Mouse (Mus musculus) urinary bladder, adult 2 months (tissue): ENCODE results near the gene Mfsd6. TPM values are rescaled to one million over a fixed set of nuclear protein-coding genes. Genes with fewer than 3 reads are reported as not detected.

Source experiments
- DNase-seq: peaks from one replicate; pipeline ENCODE4 v3.0.0; 2022; ENCODE audit warnings: low spot score
- polyA plus RNA-seq: library from polyadenylated mRNA; depleted of rRNA; stranded (reverse); fragments of >200 nt; gene quantifications from 2 replicates; pipeline ENCODE4 v1.2.3, GENCODE M21; 2012; rRNA removed

Gene Mfsd6
- 15.9 and 23.1 TPM in 2 replicates for polyA plus RNA-seq

DNA sequence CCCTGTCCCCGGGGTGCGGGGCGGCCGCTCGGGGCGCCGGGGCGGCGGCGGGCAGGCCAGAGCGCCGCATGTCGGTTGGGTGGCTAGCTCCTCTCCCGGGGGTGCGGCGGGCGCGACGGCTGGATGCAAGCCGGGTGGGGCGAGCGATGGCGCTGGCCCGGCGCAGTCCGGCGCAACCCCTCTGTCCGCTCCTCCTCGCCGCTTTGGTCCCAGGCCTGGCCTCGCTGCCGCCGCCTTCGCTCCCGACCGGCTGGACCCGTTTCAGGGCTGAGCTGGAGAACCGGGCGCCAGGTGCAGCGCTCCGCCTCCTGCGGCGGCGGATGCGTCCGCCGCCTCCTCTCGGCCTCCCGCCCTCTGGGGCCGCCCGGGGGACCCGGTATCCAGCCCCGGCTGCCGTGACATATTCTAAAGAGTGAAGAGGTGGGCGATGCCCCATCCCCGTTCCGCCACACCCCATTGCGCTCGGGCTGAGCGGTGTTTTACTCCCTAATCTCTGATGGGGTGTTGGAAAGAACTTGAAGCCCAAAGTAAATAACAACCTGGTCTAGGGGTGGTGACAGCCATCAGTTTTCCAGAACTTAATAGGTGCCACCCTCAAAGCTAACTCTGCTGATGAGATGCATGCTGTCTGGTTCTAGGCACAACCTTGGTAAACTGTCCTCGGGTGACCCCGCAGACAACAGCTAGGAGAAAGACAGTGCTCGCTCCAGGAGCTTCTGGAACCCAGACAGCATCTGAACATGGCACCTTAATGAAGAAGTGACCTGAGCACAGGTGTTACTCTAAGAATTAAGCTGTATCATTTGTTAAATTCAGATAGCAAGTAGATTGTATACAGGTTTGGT lies at the start of gene Mfsd6:
TSS of gene Mfsd6 (minus strand) at position 407 of the 845 bp plus-strand sequence.
- peak; percentile 67 for DNase-seq

DNA sequence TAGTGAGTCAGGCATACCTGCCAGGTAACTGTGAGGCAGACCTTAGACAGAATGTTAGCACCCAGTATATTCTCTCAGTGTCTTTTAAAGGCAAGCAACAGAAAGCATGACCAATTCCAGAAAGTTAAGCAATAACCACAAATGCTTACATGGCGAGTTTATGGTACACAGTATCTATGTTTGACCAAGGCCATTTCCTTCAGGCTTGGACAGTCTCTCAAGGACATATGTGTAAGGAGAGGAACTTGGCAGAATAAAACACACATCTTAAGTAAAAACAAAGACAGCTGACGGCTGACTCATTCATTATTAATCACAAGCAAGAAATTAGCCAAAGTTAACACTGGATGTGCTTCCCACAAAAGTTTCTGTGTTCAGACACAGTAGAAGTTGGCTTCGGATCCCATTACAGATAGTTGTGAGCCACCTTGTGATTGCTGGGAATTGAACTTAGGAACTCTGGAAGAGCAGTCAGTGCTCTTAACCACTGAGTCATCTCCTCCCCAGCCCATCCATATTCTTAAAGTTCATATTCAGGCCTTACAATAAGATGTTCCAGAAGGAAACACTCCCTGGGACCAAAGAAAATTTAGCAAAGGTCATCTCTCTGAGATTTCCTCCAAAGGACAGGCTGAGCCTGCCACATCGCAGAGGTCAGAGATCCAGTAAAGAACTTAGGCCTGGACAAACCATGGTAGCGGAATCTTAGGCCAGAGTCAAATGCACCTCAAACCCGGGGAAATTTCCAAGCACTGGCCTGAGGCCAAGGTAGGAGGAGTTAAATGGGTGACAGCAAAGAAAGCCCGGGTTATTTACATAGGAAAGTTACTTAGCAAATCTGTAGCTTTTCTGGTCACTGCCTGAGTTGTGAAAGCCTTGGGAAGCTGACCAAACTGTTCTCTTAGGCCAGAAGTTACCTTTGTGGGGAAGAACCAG lies 38.2 kb upstream of the Mfsd6 start:
- no peak for DNase-seq

DNA sequence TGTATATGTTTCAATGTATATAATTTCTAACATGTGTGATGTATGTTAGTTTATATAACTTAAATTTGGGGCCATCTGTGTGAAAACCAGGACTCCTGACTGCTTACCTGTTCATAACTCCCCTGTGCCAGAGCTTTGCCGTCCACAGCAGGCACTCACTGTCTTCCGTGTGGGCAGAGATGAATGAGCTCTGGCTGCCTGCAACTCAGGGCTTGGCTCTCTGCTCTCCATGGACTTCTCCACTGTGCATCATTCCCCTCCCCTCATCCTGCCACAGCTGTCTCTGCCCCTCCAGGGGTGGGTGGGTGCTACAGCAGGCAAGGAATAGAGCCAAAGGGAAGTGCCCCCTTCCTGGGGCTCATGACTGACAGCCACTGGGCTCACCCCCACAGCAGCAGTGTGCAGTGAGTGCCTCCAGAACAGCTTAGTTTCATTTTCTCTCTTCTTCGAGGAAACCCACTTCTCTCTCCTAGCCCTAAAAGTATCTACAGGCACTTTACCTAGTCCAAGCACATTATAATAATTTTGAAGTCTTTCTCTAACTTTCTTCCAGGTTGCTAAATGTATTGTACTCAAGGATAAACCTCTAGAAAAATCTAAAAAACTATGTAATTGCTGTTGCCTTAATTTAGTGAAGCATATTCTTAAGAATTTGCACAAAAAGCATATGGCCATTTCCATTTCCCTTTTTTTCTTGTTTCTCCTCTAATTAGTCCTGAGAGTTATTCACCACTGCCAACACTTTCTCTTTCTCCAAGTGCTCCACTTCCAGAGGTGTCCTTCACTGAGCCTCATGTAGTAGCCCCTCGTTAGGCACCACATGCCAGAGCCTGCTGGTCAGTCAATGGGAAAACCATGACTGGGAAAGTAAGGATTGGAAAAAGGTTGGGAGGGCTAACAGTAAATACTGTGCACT lies 36.9 kb upstream of the Mfsd6 start:
- DNase-seq: no peak

DNA sequence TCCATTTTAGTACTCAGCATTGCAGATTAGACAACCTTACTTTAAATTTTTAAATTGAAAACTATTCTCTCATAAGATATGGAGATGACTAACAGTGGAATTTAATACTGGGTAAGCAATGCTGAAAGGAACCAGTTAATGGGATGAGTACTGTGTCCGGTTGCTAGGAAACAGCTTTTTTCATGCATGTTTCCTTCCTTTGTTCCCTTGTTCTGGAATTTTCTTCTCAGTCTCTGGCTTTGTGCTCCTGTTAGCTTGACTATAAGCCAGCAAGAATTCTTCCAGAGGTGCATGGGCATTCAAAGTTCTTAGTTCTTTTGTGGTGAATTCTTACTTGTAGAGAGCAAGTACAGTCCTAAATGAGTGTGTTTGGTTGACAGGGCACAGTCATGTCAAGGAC lies 30.9 kb upstream of the Mfsd6 start:
- DNase-seq: no peak

DNA sequence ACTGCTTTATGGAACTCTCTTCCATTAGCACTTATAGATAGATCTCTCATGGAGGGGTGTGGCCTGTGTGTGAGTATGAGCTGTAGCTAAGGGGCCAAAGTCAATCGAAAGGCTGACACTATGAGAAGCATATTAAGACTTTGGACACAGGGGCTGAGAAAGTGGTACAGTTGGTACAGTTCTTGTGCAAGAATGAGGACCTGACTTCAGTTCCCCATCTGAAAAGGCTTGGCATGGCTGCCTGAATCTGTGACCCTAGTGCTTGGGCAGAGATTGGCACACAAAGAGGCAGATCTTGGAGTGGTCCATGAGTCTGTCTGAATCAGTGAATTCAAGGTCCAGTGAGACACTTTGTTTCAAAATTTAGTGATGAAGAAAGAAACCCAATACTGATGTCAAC lies 27.1 kb upstream of the Mfsd6 start:
- no peak for DNase-seq

DNA sequence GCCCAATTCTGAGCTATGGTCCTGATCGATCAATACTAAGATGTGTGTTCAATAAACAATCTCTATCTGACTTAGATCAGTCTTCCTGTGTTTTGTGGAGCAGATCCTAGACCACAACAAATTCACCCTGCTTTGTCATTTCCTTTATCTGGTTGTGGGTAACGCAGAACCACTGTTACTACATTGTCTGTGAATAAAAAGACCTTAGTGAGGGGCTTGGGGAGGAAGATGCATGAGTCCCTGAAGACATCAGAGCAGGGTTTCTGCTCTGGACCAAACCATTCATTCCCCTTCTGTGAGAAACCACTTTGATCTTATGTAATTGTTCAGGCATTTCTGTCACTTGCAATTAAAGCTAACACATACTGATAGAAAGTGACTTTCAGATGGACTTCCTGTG lies 26.6 kb upstream of the Mfsd6 start:
- DNase-seq: no peak

DNA sequence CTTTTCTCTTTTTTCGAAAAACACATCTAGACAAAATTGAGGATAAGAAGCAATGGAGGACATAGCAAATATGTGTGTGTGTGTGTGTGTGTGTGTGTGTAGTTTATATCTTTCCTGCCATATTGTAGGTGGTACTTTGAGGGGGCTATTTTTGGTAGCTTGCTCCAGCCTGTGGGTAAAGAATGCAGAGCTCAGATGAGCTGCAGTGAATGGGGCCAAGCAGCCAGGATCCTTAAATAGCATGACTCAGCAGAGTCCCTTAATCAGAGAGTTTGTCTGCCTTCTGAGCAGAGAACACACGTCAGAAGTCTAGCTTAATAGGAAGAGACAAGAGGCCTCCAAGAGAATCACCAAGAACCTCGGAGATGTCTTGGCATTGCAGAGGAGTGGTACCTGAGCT lies 25.4 kb upstream of the Mfsd6 start:
- DNase-seq: no peak

DNA sequence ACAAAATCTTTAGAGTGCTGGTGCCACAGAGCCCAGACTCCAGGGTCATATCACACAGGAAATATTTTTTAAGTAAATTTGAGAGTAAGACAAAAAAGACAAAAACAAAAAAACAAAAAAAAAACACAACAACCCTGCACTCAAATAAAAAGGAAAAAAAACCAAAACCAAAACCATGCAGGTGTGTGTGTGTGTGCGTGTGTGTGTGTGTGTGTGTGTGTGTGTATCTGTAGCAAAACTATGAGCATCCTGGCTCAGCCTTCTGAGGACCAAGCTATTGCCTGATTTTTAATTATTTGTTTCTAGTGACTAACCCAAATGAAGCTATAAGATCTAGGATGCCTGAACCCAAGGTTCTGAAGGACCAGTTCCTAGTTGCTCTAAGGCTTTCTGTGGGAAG lies 24.4 kb upstream of the Mfsd6 start:
- no peak for DNase-seq

DNA sequence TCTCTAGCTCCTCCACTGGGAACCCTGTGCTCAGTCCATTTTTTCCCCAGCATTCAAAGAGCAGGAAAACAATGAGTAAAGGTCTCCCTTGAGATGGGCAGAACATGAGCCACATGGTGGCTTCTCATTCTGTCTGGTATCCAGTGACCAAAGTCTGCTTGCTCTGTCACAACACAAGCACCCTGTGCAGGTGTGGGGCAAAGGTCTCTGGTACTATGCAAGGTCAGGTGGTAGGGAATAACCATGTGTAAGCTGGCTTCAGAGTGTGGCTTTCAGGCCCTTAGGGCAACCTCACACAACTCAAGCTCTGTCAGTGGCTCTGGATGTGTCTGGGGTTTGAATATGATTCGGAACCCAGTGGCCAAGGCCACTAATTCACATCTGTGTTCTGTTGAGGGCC lies 22.7 kb upstream of the Mfsd6 start:
- no peak for DNase-seq

DNA sequence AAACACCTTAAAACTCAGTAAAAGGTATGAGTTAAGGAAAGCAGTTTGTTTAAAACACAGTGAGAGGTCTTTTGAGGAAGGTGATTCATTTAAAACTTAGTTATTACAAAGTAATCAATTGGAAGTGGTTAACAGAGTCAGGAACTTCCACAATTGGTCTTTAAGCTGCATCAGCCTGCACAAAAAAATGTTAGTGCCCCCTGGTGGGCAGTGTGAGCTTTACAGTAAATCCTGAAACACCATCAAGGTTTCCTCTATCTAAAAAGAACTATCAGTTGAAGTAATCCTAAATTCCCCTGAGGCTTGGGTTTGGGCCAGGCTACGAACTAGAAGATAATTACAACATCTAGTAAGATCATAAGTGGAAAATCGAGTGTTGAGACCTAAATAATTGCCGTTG lies 21.0 kb upstream of the Mfsd6 start:
- DNase-seq: peak; percentile 30

DNA sequence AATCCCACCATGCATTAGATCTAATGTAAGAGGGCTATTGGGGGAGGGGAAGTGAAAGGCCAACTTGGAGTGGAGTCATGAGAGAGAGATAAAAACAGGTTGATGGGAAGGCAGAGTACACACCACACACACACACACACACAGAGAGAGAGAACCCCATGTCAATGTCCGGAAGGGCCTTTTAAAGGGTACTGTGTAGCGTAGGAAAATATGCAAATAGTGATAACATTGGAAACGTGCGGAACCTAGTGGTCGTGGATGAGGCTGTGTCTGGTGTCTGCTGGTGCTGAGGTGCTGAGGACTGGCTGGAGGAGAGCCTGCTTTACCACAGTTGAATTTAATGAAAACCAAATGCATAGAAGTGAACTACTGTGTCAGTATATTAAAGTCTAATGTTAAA lies 15.3 kb upstream of the Mfsd6 start:
- DNase-seq: no peak

DNA sequence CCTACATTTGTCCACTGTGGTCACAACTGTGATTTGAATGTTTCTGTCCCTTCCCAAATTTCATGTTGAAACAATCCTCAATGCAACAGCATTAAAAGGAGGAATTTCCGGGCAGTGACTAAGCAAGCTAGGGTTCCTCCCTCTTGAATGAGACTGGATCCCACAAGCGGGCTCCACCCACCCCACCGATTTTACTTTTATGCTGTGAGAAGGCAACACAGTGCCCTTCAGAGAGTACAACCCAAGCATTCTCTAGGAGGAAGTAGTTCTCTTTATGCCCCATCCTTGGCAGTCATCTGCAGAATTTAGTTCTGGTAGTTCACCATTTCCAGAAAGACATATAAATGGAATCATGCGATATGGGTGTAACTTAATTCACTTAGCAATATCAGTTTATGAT lies 6.9 kb upstream of the Mfsd6 start:
- DNase-seq: no peak

DNA sequence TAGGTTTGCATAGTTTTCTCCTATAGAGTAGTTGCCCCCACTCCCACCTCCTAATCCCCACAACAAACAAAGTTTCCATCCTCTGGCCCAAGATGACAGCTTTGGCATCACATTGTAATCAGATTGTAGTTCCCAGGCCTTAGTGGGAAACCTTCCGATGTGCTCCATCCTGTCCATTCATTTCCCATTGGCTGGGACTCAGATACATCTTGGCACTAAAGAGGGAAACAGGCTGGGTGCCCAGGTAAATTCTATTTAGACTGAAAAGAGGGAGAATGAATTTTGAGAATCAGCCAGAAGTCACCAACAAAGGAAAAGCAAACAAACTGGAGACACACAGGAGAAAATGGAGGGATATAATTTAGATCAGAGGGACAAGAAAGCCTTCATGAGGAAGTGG lies 3.0 kb upstream of the Mfsd6 start:
- DNase-seq: no peak

DNA sequence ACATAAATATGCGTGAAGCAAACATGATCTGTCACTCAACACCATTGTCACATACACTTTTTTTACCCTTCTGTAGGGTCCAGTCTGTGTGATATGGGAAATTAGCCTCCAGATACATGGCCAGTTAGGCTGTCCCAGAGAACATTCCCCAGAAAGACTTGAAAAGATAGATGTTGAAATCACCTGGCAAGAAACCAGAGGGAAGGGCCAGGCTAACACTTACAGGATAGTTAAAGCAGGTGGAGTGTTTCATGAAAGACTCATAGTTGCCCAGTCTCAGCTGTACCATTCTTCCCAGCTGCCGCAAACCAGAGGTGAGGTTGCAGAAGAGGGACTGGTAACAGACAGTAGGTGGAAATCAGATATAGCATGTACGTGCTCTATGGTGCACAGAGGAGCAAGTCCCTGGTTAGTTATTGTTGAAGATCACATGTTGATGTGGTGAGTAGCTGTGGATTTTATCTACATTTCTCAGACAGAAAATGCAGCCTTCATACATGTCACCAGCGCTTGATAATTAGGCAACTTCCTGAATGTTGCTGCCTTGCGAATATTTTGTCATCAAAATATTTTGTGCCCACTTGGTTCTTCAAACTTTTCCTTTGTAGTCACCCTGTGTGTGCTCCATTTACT lies 1.7 kb upstream of the Mfsd6 start:
- DNase-seq: no peak

DNA sequence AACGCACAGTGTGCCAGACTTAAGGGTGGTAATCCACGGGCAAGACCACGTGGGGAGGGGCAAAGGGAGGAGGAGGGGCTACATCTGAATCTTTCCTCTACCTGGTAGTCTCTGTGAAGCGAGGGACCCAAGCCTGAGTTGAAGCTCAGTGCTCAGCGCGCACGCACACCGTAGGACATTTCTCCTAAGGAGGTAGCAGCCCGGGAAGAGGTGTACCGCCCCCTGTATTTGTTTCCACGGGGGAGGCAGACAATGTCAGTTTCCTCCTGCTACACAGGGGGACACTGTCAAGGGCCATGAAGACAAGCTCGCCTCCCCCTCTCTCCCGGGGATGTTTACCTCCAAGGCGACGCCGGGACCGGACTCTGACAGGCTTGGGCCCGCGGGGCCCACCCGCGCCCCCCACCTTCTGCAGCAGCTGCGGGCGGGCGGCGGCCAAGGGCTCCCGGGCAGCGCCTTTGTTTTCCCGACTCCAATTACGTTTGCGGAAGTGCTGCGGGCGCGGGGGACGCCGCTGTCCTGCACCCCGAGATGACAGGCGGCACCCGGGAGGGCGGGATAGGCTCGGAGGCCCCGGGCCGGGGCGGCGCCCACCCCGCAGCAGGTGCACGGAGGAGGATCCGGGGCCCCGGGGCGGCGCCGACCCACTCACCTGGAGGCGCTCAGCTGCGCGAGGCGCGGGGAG lies 749 bp downstream of the Mfsd6 start:
- DNase-seq: peak; percentile 66

DNA sequence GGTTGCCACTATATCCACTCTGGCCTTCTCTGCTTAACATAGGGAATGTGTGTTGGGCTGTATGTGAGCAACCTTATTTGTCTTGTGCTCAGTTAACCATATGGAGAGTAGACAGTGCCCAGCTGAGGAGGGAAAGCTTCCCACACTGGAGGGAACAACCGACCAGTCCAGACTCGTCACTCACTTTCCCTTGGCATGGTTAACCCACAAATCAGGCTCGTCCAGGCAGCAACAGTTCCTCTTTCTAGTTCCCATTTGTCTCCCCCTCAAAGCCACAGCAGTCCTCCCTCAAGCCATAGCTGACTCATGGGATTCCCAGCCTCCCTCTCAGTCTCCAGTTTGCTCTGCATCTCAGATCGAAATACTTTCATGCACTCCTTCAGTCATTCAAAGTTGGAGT lies 4.7 kb downstream of the Mfsd6 start:
- no peak for DNase-seq

DNA sequence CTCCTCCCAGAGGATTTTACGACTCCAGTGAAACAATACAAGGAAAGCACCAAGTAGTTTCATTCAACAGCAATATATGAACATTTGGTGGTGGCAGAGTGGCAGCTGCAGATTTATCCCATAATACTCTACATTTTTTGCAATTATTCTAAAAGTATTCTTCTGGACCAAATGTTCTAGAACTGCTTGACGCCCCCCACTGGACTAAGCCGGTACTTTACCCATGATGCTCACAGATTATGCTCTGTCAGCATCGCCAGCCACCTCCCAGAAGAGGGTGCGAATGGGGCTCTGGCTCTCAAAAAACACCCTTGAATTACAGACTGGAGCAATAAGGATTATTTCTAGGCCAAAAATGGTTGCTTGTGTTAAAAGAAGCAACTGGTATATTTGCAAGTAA lies 8.2 kb downstream of the Mfsd6 start:
- DNase-seq: no peak

DNA sequence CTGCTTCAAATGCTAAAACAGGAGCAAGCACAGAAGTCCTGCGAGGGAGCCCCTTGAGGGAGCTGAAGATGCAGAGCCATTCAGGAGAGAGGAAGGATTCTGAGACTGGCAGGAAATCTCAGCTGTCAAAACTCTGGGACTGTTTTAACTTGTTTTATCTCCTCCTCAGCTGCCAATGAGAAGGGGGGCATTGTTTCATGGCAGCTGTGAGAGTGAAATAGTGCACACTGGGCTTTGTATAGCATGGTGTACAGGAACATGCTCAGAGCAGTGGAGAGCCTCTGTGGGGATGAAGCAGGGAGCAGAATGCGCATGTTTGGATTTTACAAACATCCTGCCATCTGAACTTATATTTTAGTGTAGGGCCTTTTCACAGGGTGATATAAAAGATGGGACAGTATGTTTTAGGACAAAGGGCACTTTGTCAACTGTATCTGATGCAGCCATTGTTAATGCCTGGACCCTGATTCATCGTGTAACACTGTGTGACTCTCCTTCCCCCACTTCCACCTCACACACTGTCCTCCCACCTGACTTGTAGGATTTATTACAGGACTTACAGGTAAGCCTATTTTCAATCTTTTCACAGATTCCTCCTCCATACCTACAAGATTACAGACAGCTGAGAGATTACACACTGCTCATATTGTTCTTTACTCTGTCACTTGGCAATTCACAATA lies 9.1 kb downstream of the Mfsd6 start:
- DNase-seq: no peak

DNA sequence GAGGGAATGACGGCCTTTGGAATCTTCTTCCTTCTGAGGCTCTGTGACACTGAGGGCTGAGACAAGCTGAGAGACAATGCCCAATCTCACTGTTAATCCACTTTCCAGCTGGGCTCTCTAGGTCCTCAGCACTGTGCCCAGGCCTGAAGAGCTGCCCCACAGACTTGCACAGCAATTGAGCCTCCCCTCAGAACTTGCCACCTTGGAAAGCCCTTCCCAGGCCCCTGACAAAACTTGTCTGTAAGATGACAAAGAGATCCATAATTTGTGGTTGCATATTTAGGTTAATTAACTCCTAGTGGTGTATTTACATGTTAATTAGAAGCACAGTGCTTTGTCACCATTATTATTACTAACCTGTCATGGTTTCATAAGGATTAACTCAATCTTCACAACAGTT lies 12.8 kb downstream of the Mfsd6 start:
- no peak for DNase-seq

DNA sequence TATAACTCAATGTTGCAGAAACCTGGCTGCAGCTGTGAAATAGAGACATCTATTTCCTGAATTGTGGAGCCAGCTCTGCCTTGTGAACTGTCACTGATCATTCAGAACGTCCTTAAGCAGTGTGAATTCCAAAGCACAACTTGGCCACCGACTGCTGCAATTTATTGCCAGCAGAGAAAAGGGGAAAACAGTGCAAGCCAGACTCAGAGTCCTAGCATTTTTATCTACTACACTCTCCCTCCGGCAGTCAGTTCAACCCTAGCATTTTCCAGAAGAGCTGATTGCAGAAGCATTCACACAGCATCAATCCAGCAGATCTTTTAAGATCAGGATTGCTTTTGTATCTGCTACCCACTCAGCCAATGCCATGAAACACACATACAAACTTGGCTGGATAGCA lies 13.2 kb downstream of the Mfsd6 start:
- no peak for DNase-seq
